Mouse (Mus musculus) urinary bladder, postnatal 10 days (tissue): ENCODE data around the gene Flcn.

ENCODE experiments used
- DNase-seq: peaks from one replicate; pipeline ENCODE4 v3.0.0; 2022; ENCODE audit warnings: low spot score

The Flcn gene

DNA sequence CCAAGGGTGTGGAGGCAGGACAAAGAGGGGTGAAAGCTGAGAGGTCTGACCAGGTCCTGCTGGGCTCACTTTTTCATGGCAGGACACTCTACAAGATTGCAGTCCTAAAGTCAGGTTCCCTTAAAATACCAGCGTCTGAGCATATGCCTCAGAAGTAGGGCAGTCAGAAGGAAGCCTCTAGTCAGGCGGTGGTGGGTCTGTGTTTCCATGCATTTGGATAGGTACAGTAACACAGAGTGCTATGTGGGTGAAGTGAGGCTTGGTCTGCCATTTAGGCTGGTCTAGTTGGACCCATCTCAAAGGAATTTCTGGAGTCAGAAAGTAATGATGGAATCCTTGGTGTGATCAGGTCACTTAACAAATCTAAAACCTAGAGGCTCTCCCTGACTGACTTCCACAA lies 40.5 kb downstream of the Flcn start:
- no peak for DNase-seq

DNA sequence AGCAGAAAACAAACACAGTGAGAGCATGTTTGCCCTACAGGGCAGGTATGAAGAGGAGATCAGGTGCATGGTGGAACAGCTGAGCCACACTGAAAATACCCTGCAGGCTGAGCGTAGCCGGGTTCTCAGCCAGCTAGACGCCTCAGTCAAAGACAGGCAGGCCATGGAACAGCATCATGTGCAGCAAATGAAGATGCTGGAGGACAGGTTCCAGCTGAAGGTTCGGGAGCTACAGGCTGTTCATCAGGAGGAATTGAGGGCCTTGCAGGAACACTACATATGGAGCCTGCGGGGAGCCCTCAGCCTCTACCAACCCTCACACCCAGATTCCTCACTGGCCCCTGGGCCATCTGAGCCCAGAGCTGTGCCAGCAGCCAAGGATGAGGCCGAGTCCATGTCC lies 49.0 kb downstream of the Flcn start:
- no peak for DNase-seq

DNA sequence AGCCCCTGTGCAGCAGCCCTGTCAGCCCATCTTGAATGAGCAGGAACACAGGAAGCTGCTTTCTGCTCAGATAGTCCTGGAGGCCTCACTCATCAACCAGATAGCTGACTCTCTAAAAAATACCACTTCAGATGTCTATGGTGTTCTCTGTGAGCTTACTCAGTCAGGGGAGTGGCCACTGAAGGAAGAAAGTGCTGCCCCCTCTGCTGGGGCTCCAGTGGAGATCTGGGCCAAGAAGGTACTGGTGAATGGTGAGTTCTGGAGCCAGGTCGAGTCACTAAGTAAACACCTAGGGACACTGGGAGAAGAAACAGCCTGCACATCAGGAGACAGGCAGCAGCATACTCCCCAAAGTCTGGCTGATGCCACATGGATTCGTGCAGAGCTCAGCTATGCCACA lies 50.2 kb downstream of the Flcn start:
- DNase-seq, result no peak

DNA sequence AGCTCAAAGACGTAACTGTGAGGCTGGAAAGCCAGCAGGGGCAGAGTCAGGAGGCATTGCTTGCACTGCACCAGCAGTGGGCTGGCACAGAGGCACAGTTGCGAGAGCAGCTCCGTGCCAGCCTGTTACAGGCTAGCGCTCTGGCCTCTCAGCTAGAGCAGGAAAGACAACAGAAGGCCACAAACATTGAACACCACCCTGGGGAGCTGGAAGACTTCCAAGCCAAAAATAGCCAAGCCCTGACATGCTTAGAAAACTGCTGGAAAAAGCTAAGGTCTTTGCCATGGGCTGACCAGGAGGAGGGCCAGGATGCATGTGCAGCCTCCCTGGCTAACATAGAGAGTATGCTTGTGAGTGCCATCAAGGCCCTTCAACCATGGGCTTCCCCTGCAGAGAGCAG lies 50.6 kb downstream of the Flcn start:
- DNase-seq, result no peak

DNA sequence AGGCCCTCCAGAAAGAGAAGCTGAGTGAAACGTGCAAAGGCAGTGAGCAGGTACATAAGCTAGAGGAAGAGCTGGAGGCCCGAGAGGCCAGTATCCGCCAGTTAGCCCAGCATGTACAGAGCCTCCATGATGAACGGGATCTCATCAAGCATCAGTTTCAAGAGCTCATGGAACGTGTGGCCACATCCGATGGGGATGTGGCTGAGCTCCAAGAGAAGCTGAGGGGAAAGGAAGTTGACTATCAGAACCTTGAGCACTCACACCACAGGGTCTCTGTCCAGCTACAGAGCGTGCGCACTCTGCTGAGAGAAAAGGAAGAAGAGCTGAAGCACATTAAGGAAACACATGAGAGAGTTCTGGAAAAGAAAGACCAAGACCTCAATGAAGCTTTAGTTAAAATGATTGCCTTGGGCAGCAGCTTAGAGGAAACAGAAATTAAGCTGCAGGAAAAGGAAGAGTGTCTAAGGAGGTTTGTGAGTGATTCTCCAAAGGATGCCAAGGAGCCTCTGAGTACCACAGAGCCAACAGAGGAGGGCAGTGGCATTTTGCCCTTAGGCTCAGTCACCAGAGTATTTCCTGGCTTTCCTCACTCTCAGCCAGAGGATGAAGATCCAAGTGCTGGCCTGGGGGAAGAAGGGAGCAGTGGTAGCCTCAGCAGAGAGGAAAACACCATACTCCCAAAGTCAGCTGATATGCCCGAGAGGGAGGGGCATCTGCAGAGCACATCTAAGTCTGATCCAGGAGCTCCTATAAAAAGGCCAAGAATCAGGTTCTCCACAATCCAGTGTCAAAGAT lies 51.4 kb downstream of the Flcn start:
- DNase-seq, result no peak

DNA sequence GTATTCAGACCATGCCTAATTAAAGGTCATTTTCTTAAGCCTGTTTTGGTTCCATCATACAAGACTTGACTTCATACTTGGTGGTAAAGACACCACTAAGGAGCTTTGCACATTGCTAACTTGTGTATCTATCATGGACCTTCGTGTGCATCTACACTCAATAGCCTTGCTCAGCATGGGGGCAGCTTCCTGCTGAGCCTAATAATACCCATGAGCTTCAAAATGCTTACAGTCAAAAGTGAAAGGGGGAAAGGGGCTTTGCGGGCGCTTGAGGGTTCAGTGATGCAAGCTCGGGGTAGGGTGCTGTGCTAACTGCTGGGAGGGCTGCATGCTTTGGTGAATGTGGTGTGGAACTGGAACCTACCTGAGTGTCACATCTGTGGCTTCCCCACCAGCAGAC lies 53.5 kb downstream of the Flcn start:
- no peak for DNase-seq

DNA sequence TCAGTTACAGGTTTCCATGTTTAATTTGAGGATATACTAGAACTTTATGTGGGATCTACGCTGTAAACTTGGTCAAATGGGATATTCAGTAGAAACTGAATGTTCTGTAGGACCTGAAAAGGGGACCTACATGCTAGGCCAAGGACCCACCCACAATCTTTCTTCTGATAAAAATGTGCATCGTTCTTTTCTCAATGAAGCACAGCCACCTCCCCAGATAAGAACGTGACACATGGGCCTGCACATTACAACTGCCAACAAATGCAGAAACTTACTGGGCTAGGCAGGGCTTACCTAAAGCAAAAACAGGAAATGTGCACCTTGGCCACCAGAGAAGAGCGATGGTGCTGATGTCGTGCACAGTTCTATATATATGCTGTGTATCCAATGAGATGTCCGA lies 55.3 kb downstream of the Flcn start:
- no peak for DNase-seq

DNA sequence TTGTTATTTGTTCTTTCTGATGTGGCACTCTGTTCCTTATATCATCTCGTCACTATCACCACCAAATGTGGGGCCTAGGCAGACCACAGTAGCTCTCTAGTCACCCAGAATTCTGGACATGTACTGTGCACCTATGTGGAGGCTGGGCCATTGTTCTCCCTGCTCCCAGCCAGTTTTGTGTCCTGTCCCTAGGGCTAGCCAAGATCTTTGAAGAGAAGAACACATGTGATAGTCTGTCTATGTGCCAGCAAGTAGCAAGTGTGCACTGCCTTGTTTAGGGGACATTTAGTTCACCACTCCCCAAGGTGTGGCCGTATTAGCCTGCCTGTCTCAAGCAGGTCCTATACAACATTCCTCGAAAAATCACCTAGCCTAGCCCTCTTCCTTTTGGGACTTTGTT lies 60.8 kb downstream of the Flcn start:
- no peak for DNase-seq

DNA sequence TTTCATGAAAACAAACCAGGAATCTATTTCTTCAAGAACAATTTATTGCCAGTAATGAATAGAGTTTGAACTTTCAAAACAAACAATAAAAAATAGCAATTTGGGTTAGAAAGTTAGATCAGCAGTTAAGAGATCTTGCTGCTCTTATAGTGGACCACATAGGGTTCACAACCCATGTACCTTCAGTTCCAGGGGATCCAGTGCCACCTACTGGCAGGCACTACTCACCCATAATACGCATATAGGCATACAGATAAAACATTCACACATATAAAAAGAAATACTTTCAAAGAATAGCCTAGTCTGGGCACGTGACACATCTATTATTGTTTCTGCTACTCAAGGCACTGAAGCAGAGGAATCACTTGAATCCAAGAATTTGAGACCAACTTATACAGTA lies 63.2 kb downstream of the Flcn start:
- DNase-seq, result no peak

DNA sequence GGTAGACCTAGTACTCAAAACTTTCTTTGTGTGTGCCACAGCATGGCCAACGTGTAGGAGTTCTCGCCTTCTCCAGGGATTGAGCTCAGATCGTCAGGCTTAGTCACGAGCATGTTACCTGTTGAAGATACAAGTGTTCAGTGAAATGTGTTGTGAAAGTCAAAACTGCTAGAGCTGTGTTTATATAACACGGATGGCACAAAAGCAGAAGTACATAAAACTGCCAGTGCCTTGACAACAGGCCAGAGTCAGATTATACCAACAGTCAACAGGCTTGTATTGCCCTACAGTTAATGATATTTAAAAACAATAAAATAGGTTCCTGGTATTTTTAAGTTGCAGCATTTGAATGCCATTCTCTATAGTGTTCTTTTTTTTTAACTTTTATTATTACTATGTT lies 64.0 kb downstream of the Flcn start:
- no peak for DNase-seq

DNA sequence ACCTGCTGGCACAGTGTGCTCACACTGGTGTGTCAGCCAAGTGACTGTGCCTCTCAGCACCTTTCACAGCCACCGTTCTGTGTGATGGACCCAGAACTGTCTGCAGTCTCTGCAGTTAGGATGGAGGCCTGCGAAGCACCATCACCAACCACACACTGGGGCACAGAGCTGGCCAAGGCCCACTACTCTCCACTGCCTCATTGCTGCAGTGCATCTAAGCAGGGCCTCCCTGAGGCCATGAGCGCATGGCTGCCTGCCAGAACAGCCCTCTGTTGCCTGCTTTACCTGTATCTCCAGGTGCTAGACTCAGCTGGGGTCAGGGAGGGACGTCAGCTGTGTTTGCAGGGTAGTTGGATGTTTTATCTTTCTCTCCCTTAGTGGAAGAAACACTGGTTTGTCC lies 65.4 kb downstream of the Flcn start:
- no peak for DNase-seq

DNA sequence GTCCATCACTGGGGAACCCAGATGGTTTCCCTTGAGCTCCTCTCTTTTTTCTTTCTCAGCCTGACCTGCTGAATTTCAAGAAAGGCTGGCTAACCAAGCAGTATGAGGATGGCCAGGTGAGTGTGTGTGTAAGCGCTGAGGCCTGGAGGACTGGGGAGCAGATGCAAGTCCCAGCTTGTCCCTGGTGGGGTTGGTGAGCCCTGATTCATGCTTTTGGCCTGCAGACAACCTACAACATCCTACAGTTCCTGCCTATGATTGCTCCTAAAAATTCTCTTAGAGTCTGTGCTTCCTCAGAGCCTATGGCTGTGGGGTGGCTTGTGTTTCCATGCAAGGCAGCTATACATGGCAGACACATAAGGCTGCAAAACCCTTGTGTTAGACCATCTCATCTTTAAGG lies 66.1 kb downstream of the Flcn start:
- no peak for DNase-seq

DNA sequence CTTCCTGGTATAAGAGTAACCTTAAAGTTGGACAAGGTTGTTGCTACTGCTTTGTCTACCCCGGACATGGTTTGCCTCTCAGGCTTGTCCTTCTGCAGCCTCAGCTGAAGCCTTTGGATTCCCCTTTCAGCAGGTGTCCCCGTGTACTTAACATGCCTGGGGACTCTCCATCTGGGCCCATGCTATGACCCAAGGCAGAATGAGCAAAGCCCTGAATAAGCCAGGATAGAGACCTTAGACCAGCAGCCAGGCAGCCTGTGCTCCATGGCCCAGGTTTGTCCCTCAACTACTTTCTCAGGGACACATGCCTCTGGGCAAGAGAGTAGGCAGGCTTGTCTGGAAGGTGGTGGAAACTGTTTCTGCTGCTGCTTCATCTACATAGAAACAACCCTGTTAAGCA lies 66.5 kb downstream of the Flcn start:
- no peak for DNase-seq

DNA sequence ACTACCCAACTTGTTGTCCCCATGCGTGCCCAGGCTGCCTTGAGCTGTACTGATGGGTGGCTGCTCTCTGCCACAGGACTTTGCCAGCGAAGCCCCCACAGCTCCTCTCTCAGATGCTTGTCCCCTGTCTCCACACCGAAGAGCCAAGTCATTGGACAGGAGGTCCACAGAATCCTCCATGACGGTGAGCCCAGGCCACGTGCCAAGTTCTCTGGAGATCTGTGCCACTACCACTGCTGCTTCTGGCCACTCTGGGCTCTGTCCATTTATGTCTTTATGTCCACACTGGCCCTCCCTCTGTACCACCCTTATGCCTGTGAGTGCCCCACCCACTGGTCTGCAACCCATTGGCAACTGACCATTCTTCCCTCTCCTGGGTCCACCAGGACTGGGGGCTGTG lies 67.9 kb downstream of the Flcn start:
- no peak for DNase-seq
